Mouse (Mus musculus) limb, embryonic 14.5 days (tissue): ENCODE measurements around the gene Epn2. TPM values are rescaled to one million over a fixed set of nuclear protein-coding genes. Genes with fewer than 3 reads are reported as not detected.

Source experiments
- ATAC-seq: fragments of 200-750 bp; cut with Nextera tagmentation; 2 replicates; pipeline ENCODE4 v1.8.0; 2017; ENCODE audit warnings: low read depth, moderate number of reproducible peaks, moderate TSS enrichment; ENCODE audit not compliant: low FRiP score
- DNase-seq: peaks from one replicate; pipeline ENCODE4 v3.0.0-alpha.2; 2015; ENCODE audit warnings: low spot score
- H3K27ac ChIP-seq: fragments of 300-500 bp; sonication (generic); replicated peaks from 2 replicates; pipeline ENCODE4 v1.5.1; 2014; ENCODE audit warnings: low read depth, mild to moderate bottlenecking, low read length, moderate library complexity, mixed read lengths
- H3K27me3 ChIP-seq: fragments of 300-500 bp; sonication (generic); 2 replicates; pipeline ENCODE4 v1.6.1; 2014; ENCODE audit warnings: low read length, mixed read lengths; ENCODE audit not compliant: control insufficient read depth, insufficient read depth
- H3K36me3 ChIP-seq: fragments of 300-500 bp; sonication (generic); 2 replicates; pipeline ENCODE4 v1.6.1; 2014; ENCODE audit warnings: mild to moderate bottlenecking, low read length, moderate library complexity, mixed read lengths; ENCODE audit not compliant: control insufficient read depth, insufficient read depth
- H3K4me1 ChIP-seq: fragments of 300-500 bp; sonication (generic); 2 replicates; pipeline ENCODE4 v1.6.1; 2014; ENCODE audit warnings: antibody characterized with exemption, low read length, mixed read lengths; ENCODE audit not compliant: control insufficient read depth, insufficient read depth
- H3K4me2 ChIP-seq: fragments of 300-500 bp; sonication (generic); replicated peaks from 2 replicates; pipeline ENCODE4 v1.6.1; 2014; ENCODE audit warnings: low read depth, mild to moderate bottlenecking, low read length, moderate library complexity; ENCODE audit not compliant: severe bottlenecking
- H3K4me3 ChIP-seq: fragments of 300-500 bp; sonication (generic); replicated peaks from 2 replicates; pipeline ENCODE4 v1.5.1; 2014; ENCODE audit warnings: low read length
- H3K9ac ChIP-seq: fragments of 300-500 bp; sonication (generic); 2 replicates; pipeline ENCODE4 v1.6.1; 2014; ENCODE audit warnings: mild to moderate bottlenecking, low read depth, low read length, moderate library complexity; ENCODE audit not compliant: severe bottlenecking
- H3K9me3 ChIP-seq: fragments of 300-500 bp; sonication (generic); 2 replicates; pipeline ENCODE4 v1.6.1; 2016; ENCODE audit warnings: low read length; ENCODE audit not compliant: control insufficient read depth
- POLR2A ChIP-seq: fragments of 200-500 bp; IDR thresholded peaks from 2 replicates; pipeline ENCODE4 v1.8.0; 2012; ENCODE audit warnings: inconsistent platforms, mild to moderate bottlenecking, moderate library complexity, borderline replicate concordance; ENCODE audit not compliant: insufficient read depth, insufficient read length; ENCODE audit errors: extremely low read depth
- WGBS: fragments of 180-500 bp; shearing (Covaris S2); extraction: QIAGEN DNeasy Blood & Tissue Kit; methylation state at CpG from one replicate; pipeline ENCODE4 v1.1.7; 2014; 5-methylcytosine and 5-hydroxymethylcytosine counted together
- polyA plus RNA-seq, 2 experiments: library from polyadenylated mRNA; depleted of rRNA in 1 of 2; stranded (reverse) in 1 of 2; unstranded in 1 of 2; fragments of >200 nt; fragmentation: Nextera tagmentation in 1 of 2; extraction: Ambion mirVana in 1 of 2; gene quantifications; 2 replicates each; pipeline versions ENCODE4 v1.2.1 to v1.2.3; 2012 to 2014

Gene Epn2
- polyA plus RNA-seq (2012; rRNA removed) (35.1 and 40.6 TPM in 2 replicates), polyA plus RNA-seq (2014; fragmentation: Nextera tagmentation; extraction: Ambion mirVana) (31.1 and 39.8 TPM in 2 replicates)

DNA sequence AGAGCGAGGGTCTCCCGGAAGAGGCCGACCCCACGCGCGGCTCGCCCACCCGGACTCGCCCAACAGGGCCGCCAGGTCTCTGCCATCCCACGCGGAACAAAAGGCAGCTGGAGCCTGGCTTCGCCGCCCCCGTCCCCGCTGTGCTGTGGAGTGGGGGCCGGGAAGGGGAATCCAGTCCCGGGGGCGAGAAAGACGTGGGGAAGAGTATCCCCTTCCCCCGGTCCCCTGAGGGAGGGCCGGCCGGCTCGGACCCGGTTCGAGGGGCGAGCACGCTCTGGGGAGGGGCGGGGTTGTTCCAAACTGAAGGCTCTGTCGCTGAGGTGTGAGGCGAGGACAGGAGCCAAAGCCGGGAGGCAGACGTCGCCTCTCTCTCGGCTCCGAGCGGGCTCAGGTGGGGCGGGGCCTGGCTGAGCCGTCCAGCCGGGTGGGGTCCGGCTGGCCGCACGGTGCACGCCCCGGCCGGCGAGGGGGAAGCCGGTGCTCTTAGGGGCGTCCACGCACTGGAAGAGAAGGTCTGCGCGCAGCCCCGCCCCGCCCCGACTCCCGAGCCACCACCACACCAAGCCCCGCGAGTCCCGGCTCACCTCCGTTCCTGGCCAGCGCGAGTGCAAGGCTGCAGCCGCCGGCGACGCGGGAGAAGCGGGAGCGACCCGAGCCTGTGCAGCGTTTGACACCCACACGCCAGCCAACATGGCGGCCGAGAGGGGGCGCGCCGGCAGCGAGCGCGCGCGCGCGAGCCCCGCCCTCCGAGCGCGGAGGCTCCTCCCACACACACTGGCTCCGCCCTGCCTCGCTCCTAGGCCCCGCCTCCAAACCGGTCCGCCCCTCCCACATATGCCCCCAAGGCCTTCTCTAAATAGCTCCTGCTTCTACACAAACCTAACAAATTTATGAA lies at the start of gene Epn2:
Gene Epn2, minus strand, starts transcription at position 705 of the 895 bp plus-strand sequence.
- DNase-seq (peak; percentile 55), ATAC-seq (peak; percentile 90)
- Histone ChIP-seq H3K4me2 (peak within 1 kb of the TSS; percentile 60), H3K4me3 (peak within 1 kb of the TSS; percentile 81), H3K27me3 (no peaks in the 10 kb centered on the region), H3K36me3 (no peaks in the 10 kb centered on the region), H3K4me1 (peaks cover 14% of the 10 kb centered on the region), H3K27ac (peak within 1 kb of the TSS; percentile 86), H3K9ac (peak within 1 kb of the TSS; percentile 78), H3K9me3 (peaks cover 7% of the 10 kb centered on the region; the same call in 1 of the 2 replicates)
- TF ChIP-seq POLR2A, result no peak
- WGBS, result under 1% methylated on average over 64 of the region's 93 CpGs

DNA sequence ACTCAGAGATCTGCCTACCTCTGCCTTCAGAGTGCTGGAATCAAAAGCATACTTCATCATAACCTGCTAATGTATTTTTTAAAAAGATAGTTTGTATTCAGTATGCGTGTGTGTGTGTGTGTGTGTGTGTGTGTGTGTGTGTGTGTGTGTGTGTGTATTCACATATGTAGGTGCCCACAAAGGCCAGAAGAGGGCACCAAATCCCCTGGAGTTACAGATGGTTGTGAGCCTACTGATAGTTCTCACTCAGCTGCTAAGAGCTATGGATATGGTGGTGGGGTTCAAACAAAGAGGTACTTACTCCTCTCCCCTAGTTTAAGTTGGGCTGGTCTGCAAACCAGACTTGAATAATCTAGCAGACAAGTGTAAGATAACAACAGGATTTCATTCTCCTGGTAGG lies 47.0 kb upstream of the Epn2 start:
- no peak overlapping the region for H3K9ac ChIP-seq
- H3K4me3 ChIP-seq, result no peak overlapping the region
- no peak for ATAC-seq
- H3K27ac ChIP-seq, result no peak overlapping the region
- DNase-seq, result no peak
- no peak for TF ChIP-seq POLR2A
- no peaks in the 10 kb centered on the region for H3K4me1 ChIP-seq
- no peaks in the 10 kb centered on the region for H3K27me3 ChIP-seq
- WGBS, result 91% methylated on average over 1 of the region's 1 CpGs
- no peak overlapping the region for H3K4me2 ChIP-seq
- no peaks in the 10 kb centered on the region for H3K36me3 ChIP-seq
- no peaks in the 10 kb centered on the region for H3K9me3 ChIP-seq

DNA sequence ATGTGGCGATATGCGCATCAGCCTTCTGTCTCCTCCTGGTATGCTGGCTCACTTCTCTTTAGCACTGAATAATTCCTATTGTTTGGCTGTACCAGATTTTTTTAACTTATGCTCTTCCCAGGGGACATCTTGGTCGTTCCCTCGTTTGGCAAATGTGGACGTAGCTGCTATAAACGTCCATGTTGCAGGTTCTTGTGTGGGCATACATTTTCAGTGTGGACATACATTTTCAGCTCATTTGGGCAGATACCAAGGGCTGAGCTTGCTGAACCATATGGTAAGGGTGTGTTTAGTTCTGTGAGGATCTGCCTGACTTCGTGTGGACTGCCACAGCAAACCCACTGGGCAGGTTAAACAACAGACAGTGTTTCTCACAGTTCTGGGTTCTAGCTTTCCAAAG lies 45.6 kb upstream of the Epn2 start:
- no peak for TF ChIP-seq POLR2A
- H3K27ac ChIP-seq, result no peak overlapping the region
- no peaks in the 10 kb centered on the region for H3K27me3 ChIP-seq
- DNase-seq (no peak), ATAC-seq (no peak)
- no peaks in the 10 kb centered on the region for H3K9me3 ChIP-seq
- 71% methylated on average over 7 of the region's 7 CpGs for WGBS
- no peak overlapping the region for H3K9ac ChIP-seq
- no peak overlapping the region for H3K4me2 ChIP-seq
- H3K4me1 ChIP-seq, result peaks cover 5% of the 10 kb centered on the region; the same call in 1 of the 2 replicates
- H3K36me3 ChIP-seq, result no peaks in the 10 kb centered on the region
- no peak overlapping the region for H3K4me3 ChIP-seq

DNA sequence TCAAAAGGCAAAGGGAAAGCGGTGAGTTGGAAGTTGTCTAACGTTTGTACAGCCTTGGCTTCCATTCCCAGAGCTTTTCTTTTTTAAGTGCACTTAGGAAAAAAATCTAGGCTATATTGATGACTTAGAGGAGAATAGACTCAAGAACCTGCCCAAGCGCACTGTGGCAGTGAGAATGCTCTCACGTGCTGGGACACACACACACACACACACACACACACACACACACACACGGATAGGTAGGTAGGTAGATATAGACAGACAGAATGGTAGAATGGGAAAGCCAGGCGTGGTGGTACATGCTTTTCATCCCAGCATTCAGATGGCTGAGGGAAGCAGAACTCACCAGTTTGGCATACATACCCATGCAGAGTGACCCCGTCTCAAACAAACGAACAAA lies 41.3 kb upstream of the Epn2 start:
- 63% methylated on average over 8 of the region's 8 CpGs for WGBS

DNA sequence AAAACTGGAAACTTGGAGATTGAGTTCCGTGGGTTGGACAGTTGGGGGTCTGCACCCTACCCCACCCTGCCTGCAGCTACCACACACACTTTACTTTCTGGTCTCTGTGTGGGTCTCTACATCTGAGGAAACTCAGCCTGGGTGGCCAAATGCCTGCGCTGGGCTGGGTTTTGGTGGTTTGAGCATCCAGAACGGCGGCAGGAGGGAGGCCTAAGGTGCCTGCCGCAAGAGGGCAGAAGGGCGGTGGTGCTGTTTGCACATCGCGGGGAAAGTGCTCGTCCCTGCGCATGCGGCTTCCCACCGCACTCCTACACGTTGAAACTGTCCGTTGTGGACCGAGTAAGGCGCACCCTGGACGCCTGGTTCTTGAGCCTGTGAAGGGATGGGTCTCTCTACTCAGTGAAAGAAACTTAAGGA lies 40.8 kb upstream of the Epn2 start:
- Histone ChIP-seq H3K36me3 (no peaks in the 10 kb centered on the region), H3K4me1 (peaks cover 17% of the 10 kb centered on the region), H3K9me3 (no peaks in the 10 kb centered on the region), H3K9ac (peak overlapping the region; percentile 54), H3K27ac (peak overlapping the region; percentile 67; the same call in 1 of the 2 replicates), H3K27me3 (no peaks in the 10 kb centered on the region), H3K4me2 (peak overlapping the region; percentile 86), H3K4me3 (peak overlapping the region; percentile 37)
- ATAC-seq (peak; percentile 76), DNase-seq (peak; percentile 91)
- TF ChIP-seq POLR2A, result 0 out of 2 replicates have a peak, but pooled peaks have one; percentile 36
- under 1% methylated on average over 17 of the region's 17 CpGs for WGBS

More for the DNA sequence above, 41.3 kb upstream of the Epn2 start:
- peaks cover 12% of the 10 kb centered on the region for H3K4me1 ChIP-seq
- DNase-seq (no peak), ATAC-seq (no peak)
- H3K9ac ChIP-seq, result peak overlapping the region; percentile 54
- H3K27ac ChIP-seq, result peak overlapping the region; percentile 67; the same call in 1 of the 2 replicates
- peak overlapping the region; percentile 86 for H3K4me2 ChIP-seq
- no peaks in the 10 kb centered on the region for H3K9me3 ChIP-seq
- H3K4me3 ChIP-seq, result peak overlapping the region; percentile 37
- no peaks in the 10 kb centered on the region for H3K27me3 ChIP-seq
- H3K36me3 ChIP-seq, result no peaks in the 10 kb centered on the region
- TF ChIP-seq POLR2A, result no peak
